Comparison of ENCODE assay signal across 20 mouse cellular contexts in the genomic region with DNA sequence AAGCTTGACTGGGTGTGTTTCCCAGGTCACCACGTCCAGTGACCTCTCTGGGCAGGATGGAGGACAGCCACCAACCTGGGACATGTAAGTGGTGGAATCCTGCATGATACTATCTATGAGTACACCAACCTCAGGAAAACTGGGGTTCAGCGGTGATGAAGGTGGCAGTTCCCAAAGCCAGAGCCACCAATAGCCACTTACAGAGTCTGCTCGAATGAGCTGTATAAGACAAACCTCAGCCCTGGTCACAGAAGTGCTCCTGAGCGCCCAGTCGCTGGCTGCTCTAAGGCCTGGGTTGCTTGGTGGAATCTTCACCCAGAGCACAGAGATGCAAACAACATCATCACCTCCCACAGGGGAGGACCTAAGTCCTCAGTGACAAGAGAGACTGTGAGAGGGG.
DNase-seq lines count a peak whose midpoint lies in the region; ATAC-seq and TF ChIP-seq lines count a peak whose summit lies in the region.
"Had no signal": no experiment of that assay in that cellular context is flagged by ENCODE, and none has a peak within 500 bp of the region (broad histone marks: within the 10 kb centered on the region; RNA-seq: fewer than 3 reads in every experiment).

No protein-coding gene starts in this region.

- no peak for TF ChIP-seq EP300 in heart, postnatal 0 days (IDR thresholded peaks at IDR 0.05; ENCODE audit: low read depth)

- TF ChIP-seq CTCF in gastrocnemius, adult 2 months (IDR thresholded peaks at IDR 0.05), result no peak
- TF ChIP-seq CTCF in heart, postnatal 0 days (IDR thresholded peaks at IDR 0.05; ENCODE audit: low read depth), result no peak
- no peak for TF ChIP-seq CTCF in left cerebral cortex, adult 2 months (IDR thresholded peaks at IDR 0.05)

- no peak for DNase-seq in gastrocnemius, adult 2 months
- no peak for DNase-seq in gastrocnemius, adult 8-10 months (ENCODE audit: low spot score in 2 of 2)
- no peak for DNase-seq in heart, postnatal 0 days (ENCODE audit: low spot score)
- DNase-seq in heart, adult 18-20 months, result no peak
- DNase-seq in lung, postnatal 4 days, result no peak
- DNase-seq in left cerebral cortex, adult 2 months (ENCODE audit: extremely low spot score in 1 of 2, low spot score in 2 of 2), result no peak
- DNase-seq: cerebellum, adult 9-10 months; embryo, embryonic 11 days; retina, postnatal 1 day; thymus, postnatal 4 days had no signal

- peak overlapping the region; percentile 63 for H3K4me3 ChIP-seq in gastrocnemius, adult 2 months
- no peak overlapping the region for H3K4me3 ChIP-seq in heart, postnatal 0 days (ENCODE audit: low read depth, low read length)
- H3K4me3 ChIP-seq in lung, embryonic 15.5 days, result peak overlapping the region; percentile 43
- peak overlapping the region; percentile 43 for H3K4me3 ChIP-seq in stomach, embryonic 15.5 days (replicated peaks)
- H3K4me3 ChIP-seq in left cerebral cortex, adult 2 months, result no peak overlapping the region
- H3K4me3 ChIP-seq: erythroblast, embryonic 14.5 days; hindbrain, embryonic 10.5 days; limb, embryonic 13.5 days; neural tube, embryonic 15.5 days had no signal

- no peaks in the 10 kb centered on the region; the same call in 1 of the 2 replicates for H3K27me3 ChIP-seq in heart, postnatal 0 days (ENCODE audit: control insufficient read depth, insufficient read depth, low read length)
- H3K27me3 ChIP-seq in lung, embryonic 15.5 days, result no peaks in the 10 kb centered on the region
- H3K27me3 ChIP-seq in stomach, embryonic 15.5 days (replicated peaks), result no peaks in the 10 kb centered on the region

- H3K27ac ChIP-seq in gastrocnemius, adult 2 months, result peak overlapping the region; percentile 84
- peak overlapping the region; percentile 47 for H3K27ac ChIP-seq in heart, postnatal 0 days (ENCODE audit: low read depth)
- peak overlapping the region; percentile 91 for H3K27ac ChIP-seq in lung, embryonic 15.5 days
- H3K27ac ChIP-seq in stomach, embryonic 15.5 days, result no peak overlapping the region; the same call in 1 of the 2 replicates
- no peak overlapping the region for H3K27ac ChIP-seq in left cerebral cortex, adult 2 months
- H3K27ac ChIP-seq: neural tube, embryonic 15.5 days had no signal

- WGBS in heart, postnatal 0 days, result 73% methylated on average over 5 of the region's 5 CpGs
- WGBS in lung, embryonic 15.5 days, result 43% methylated on average over 5 of the region's 5 CpGs
- 71% methylated on average over 5 of the region's 5 CpGs for WGBS in stomach, embryonic 15.5 days

- no peak for ATAC-seq in heart, postnatal 0 days (ENCODE audit: insufficient read depth, low read depth)
- no peak for ATAC-seq in lung, embryonic 15.5 days (ENCODE audit: borderline replicate concordance, extremely low read depth, low FRiP score, low TSS enrichment)
- ATAC-seq in stomach, embryonic 15.5 days (ENCODE audit: insufficient read depth, low FRiP score, low read depth), result no peak
- ATAC-seq: activated CD4-positive, CD25-positive, alpha-beta regulatory T cell, adult 4 months; forebrain, embryonic 16.5 days; inflammation-experienced regulatory T-cells, adult 6 months had no signal

- H3K4me2 ChIP-seq in heart, postnatal 0 days (ENCODE audit: low read depth, low read length), result peak overlapping the region; percentile 28; the same call in 1 of the 2 replicates
- H3K4me2 ChIP-seq in lung, embryonic 15.5 days, result peak overlapping the region; percentile 67
- H3K4me2 ChIP-seq in stomach, embryonic 15.5 days, result peak overlapping the region; percentile 56
- H3K4me2 ChIP-seq: limb, embryonic 13.5 days; midbrain, embryonic 11.5 days had no signal

- intact Hi-C loops in gastrocnemius, adult 2 months (cut with DNase I), result no loop called here
- intact Hi-C loops in left cerebral cortex, adult 2 months (cut with DNase I), result no loop called here

- peaks cover 41% of the 10 kb centered on the region for H3K4me1 ChIP-seq in heart, postnatal 0 days (ENCODE audit: control insufficient read depth, insufficient read depth)
- H3K4me1 ChIP-seq in lung, embryonic 15.5 days, result peaks cover 75% of the 10 kb centered on the region
- H3K4me1 ChIP-seq in stomach, embryonic 15.5 days, result peaks cover 57% of the 10 kb centered on the region

- H3K9ac ChIP-seq in heart, postnatal 0 days (replicated peaks; ENCODE audit: low read depth, low read length), result 0 out of 2 replicates have a peak overlapping the region, but pooled peaks have one; percentile 20
- H3K9ac ChIP-seq in lung, embryonic 15.5 days, result peak overlapping the region; percentile 52
- no peak overlapping the region for H3K9ac ChIP-seq in stomach, embryonic 15.5 days
- H3K9ac ChIP-seq: limb, embryonic 13.5 days; neural tube, embryonic 15.5 days had no signal

- no peaks in the 10 kb centered on the region for H3K36me3 ChIP-seq in heart, postnatal 0 days (replicated peaks; ENCODE audit: control insufficient read depth, insufficient read depth, low read length)
- H3K36me3 ChIP-seq in lung, embryonic 15.5 days, result no peaks in the 10 kb centered on the region; the same call in 1 of the 2 replicates
- H3K36me3 ChIP-seq in stomach, embryonic 15.5 days, result no peaks in the 10 kb centered on the region
- H3K36me3 ChIP-seq: limb, embryonic 13.5 days; neural tube, embryonic 15.5 days had no signal

- no peaks in the 10 kb centered on the region for H3K9me3 ChIP-seq in heart, postnatal 0 days (replicated peaks; ENCODE audit: control insufficient read depth, low read length)
- no peaks in the 10 kb centered on the region for H3K9me3 ChIP-seq in lung, embryonic 15.5 days
- no peaks in the 10 kb centered on the region for H3K9me3 ChIP-seq in stomach, embryonic 15.5 days
- H3K9me3 ChIP-seq: hindbrain, embryonic 10.5 days; limb, embryonic 13.5 days; neural tube, embryonic 15.5 days had no signal

Comparison
In these comparisons a context has a peak if more than half of its experiments do, and no peak if none do; other contexts are left out.
1. H3K27ac ChIP-seq: peak in gastrocnemius, adult 2 months (single experiment), heart, postnatal 0 days (single experiment) and lung, embryonic 15.5 days (single experiment); none in stomach, embryonic 15.5 days (single experiment) and left cerebral cortex, adult 2 months (single experiment).
2. H3K4me3 ChIP-seq: peak in gastrocnemius, adult 2 months (single experiment), lung, embryonic 15.5 days (single experiment) and stomach, embryonic 15.5 days (single experiment); none in heart, postnatal 0 days (single experiment) and left cerebral cortex, adult 2 months (single experiment).
3. Peak in every context shown above with its lines, with median percentiles within 50 percentile points of each other: H3K4me2 ChIP-seq.